Mouse (Mus musculus): ENCODE data around the gene Nat8f4.

Gene Nat8f4

DNA sequence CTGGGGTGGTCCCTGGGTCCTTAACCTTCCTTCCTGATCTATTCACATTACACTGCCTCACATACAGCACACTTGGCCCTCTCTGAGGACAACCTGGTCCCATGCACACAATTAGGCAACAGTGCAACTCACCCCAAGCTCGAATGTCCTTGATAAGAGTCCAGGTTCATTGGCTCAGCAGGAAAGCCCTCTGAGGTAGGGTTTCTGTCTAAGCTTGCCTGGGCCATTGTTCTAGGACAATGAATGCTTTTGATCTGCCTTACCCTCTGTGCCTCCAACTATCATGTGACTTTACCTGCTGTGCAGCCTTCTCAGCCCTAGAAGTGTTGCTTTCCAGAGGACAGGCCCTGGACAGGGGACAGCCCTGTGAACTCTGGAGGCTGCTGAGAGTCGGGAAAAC is 55.4 kb downstream of the Nat8f4 start:
- ATAC-seq (ENCODE audit: insufficient number of reproducible peaks, low FRiP score, low TSS enrichment), result no peak

Measured in cerebellum, adult (tissue).